ENCODE assay signal across 9 mouse cellular contexts in the genomic region with DNA sequence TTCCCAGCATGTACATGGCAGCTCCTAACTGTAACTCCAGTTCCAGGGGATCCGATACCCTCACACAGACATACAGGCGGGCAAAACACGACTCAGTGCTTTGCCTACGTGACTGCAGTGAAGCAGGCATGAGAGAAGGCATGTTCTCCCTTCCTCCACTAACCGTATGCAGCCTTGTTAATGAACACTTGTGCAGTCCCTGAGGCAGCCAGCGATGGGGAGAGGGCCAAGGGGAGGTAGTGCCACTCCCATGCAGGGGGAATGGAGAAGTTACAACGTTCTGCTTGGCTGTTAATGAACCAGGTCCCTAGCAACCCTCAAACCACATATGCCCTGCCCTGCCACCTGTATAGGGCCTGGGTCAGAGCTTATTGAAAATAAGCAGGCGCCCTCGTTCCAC. TPM values are rescaled to one million over a fixed set of nuclear protein-coding genes. Genes with fewer than 3 reads are reported as not detected.
A peak's percentile ranks its signal among the peaks of the same experiment; 100 is the strongest.
DNase-seq lines count a peak whose midpoint lies in the region; ATAC-seq and TF ChIP-seq lines count a peak whose summit lies in the region.
"Had no signal": no experiment of that assay in that cellular context is flagged by ENCODE, and none has a peak within 500 bp of the region (broad histone marks: within the 10 kb centered on the region; RNA-seq: fewer than 3 reads in every experiment).

No protein-coding gene starts in this region.

- H3K9me3 ChIP-seq in embryonic facial prominence, embryonic 11.5 days (replicated peaks; ENCODE audit: control insufficient read depth, low read length): no peaks in the 10 kb centered on the region
- H3K9me3 ChIP-seq in forebrain, postnatal 0 days (ENCODE audit: low read length): no peaks in the 10 kb centered on the region
- no peaks in the 10 kb centered on the region for H3K9me3 ChIP-seq in limb, embryonic 15.5 days
- H3K9me3 ChIP-seq: heart, embryonic 15.5 days had no signal

- H3K4me2 ChIP-seq in embryonic facial prominence, embryonic 11.5 days (ENCODE audit: low read depth, low read length): peak overlapping the region; percentile 22
- peak overlapping the region; percentile 36 for H3K4me2 ChIP-seq in forebrain, postnatal 0 days (ENCODE audit: low read depth)
- peak overlapping the region; percentile 43 for H3K4me2 ChIP-seq in limb, embryonic 15.5 days

- H3K4me1 ChIP-seq in embryonic facial prominence, embryonic 11.5 days (ENCODE audit: control insufficient read depth, insufficient read depth, low read length): no peaks in the 10 kb centered on the region
- peaks cover 40% of the 10 kb centered on the region for H3K4me1 ChIP-seq in forebrain, postnatal 0 days (ENCODE audit: insufficient read depth)
- peaks cover 45% of the 10 kb centered on the region for H3K4me1 ChIP-seq in limb, embryonic 15.5 days

- no peak for TF ChIP-seq CTCF in forebrain, postnatal 0 days (IDR thresholded peaks at IDR 0.05; ENCODE audit: low read depth)

- peak; percentile 4 for DNase-seq in kidney, adult 18-20 months
- DNase-seq in kidney, adult 8-10 months: no peak
- DNase-seq in embryonic facial prominence, embryonic 11.5 days (ENCODE audit: low spot score): no peak
- peak; percentile 39 for DNase-seq in forebrain, postnatal 0 days
- no peak for DNase-seq in layer of hippocampus, adult 11-12 months (ENCODE audit: low spot score)
- DNase-seq in natural killer cell, adult 2 months (ENCODE audit: low spot score in 2 of 2): no peak

- H3K36me3 ChIP-seq in embryonic facial prominence, embryonic 11.5 days (replicated peaks; ENCODE audit: control insufficient read depth, insufficient read depth, low read depth, low read length): no peaks in the 10 kb centered on the region
- no peaks in the 10 kb centered on the region for H3K36me3 ChIP-seq in forebrain, postnatal 0 days (ENCODE audit: insufficient read depth)
- no peaks in the 10 kb centered on the region for H3K36me3 ChIP-seq in limb, embryonic 15.5 days
- H3K36me3 ChIP-seq: heart, embryonic 15.5 days had no signal

- 33% methylated on average over 9 of the region's 9 CpGs for WGBS in embryonic facial prominence, embryonic 11.5 days
- 29% methylated on average over 9 of the region's 9 CpGs for WGBS in forebrain, postnatal 0 days
- 22% methylated on average over 9 of the region's 9 CpGs for WGBS in limb, embryonic 15.5 days

- H3K27ac ChIP-seq in embryonic facial prominence, embryonic 11.5 days (replicated peaks; ENCODE audit: low read depth, low read length): peak overlapping the region; percentile 8; the same call in 1 of the 2 replicates
- H3K27ac ChIP-seq in forebrain, postnatal 0 days (ENCODE audit: low read depth, low read length): peak overlapping the region; percentile 29; the same call in 1 of the 2 replicates
- peak overlapping the region; percentile 38 for H3K27ac ChIP-seq in limb, embryonic 15.5 days
- H3K27ac ChIP-seq: heart, embryonic 15.5 days had no signal

- ATAC-seq in embryonic facial prominence, embryonic 11.5 days (replicated peaks; ENCODE audit: insufficient number of reproducible peaks, low FRiP score, low TSS enrichment, low read depth): no peak
- no peak for ATAC-seq in forebrain, postnatal 0 days
- no peak for ATAC-seq in limb, embryonic 15.5 days (ENCODE audit: insufficient number of reproducible peaks, low FRiP score, low TSS enrichment, low read depth)
- no peak for ATAC-seq in inflammation-experienced regulatory T-cells, adult 6 months

- no peak overlapping the region for H3K4me3 ChIP-seq in embryonic facial prominence, embryonic 11.5 days (ENCODE audit: low read depth, low read length)
- peak overlapping the region; percentile 22; the same call in 1 of the 2 replicates for H3K4me3 ChIP-seq in forebrain, postnatal 0 days (ENCODE audit: low read depth, low read length)
- H3K4me3 ChIP-seq in limb, embryonic 15.5 days: peak overlapping the region; percentile 18
- H3K4me3 ChIP-seq: heart, embryonic 15.5 days had no signal

- H3K9ac ChIP-seq in embryonic facial prominence, embryonic 11.5 days (replicated peaks; ENCODE audit: low read length): no peak overlapping the region
- H3K9ac ChIP-seq in forebrain, postnatal 0 days: 0 out of 2 replicates have a peak overlapping the region, but pooled peaks have one; percentile 35
- H3K9ac ChIP-seq in limb, embryonic 15.5 days: no peak overlapping the region
- H3K9ac ChIP-seq: heart, embryonic 15.5 days had no signal

- H3K27me3 ChIP-seq in embryonic facial prominence, embryonic 11.5 days (ENCODE audit: control insufficient read depth, insufficient read depth, low read length): no peaks in the 10 kb centered on the region
- H3K27me3 ChIP-seq in forebrain, postnatal 0 days (ENCODE audit: insufficient read depth, low read length): no peaks in the 10 kb centered on the region
- no peaks in the 10 kb centered on the region for H3K27me3 ChIP-seq in limb, embryonic 15.5 days
- H3K27me3 ChIP-seq: heart, embryonic 15.5 days had no signal

RNA-seq across cellular contexts. Expression of a gene that starts 6.0 kb away (rescaled TPM):
- 0.31 TPM in 1 of 2 replicates, not detected in the other for polyA plus RNA-seq in embryonic facial prominence, embryonic 11.5 days (2014; fragmentation: Nextera tagmentation; extraction: Ambion mirVana)
- total RNA-seq in forebrain, postnatal 0 days (2014; rRNA removed): 1.9 TPM in 1 of 2 replicates, not detected in the other
- 0.18 and 0.21 TPM in 2 replicates for polyA plus RNA-seq in forebrain, postnatal 0 days (2015; fragmentation: Nextera tagmentation; extraction: Ambion mirVana)
- polyA plus RNA-seq in limb, embryonic 15.5 days (2015; fragmentation: Nextera tagmentation; extraction: Ambion mirVana): 0.67 and 1.2 TPM in 2 replicates
- polyA plus RNA-seq in inflammation-experienced regulatory T-cells, adult 6 months (2017; shearing (Covaris generic)): under 1 TPM in 1 of 3 experiments, not detected in 2; 0.34 TPM

RNA-seq across cellular contexts. Expression of a gene that starts 35.9 kb away (rescaled TPM):
- polyA plus RNA-seq in embryonic facial prominence, embryonic 11.5 days (2014; fragmentation: Nextera tagmentation; extraction: Ambion mirVana): 24.4 and 26.2 TPM in 2 replicates
- total RNA-seq in forebrain, postnatal 0 days (2014; rRNA removed): 7.6 and 8.2 TPM in 2 replicates
- polyA plus RNA-seq in forebrain, postnatal 0 days (2015; fragmentation: Nextera tagmentation; extraction: Ambion mirVana): 3.0 and 3.7 TPM in 2 replicates
- polyA plus RNA-seq in limb, embryonic 15.5 days (2015; fragmentation: Nextera tagmentation; extraction: Ambion mirVana): 12.6 and 13.7 TPM in 2 replicates
- 10 to 100 TPM in 1 of 3 experiments, 1 to 10 TPM in 2; 2.5 to 11.1 (median 3.4) TPM for polyA plus RNA-seq in inflammation-experienced regulatory T-cells, adult 6 months (2017; shearing (Covaris generic))

RNA-seq across cellular contexts. Expression of a gene that starts 35.9 kb away (rescaled TPM):
- polyA plus RNA-seq in embryonic facial prominence, embryonic 11.5 days (2014; fragmentation: Nextera tagmentation; extraction: Ambion mirVana): 12.4 and 15.5 TPM in 2 replicates
- total RNA-seq in forebrain, postnatal 0 days (2014; rRNA removed): 25.8 and 26.1 TPM in 2 replicates
- 43.1 and 47.3 TPM in 2 replicates for polyA plus RNA-seq in forebrain, postnatal 0 days (2015; fragmentation: Nextera tagmentation; extraction: Ambion mirVana)
- 7.8 and 9.9 TPM in 2 replicates for polyA plus RNA-seq in limb, embryonic 15.5 days (2015; fragmentation: Nextera tagmentation; extraction: Ambion mirVana)
- 1 to 10 TPM; 1.6 to 2.3 (median 1.7) TPM for polyA plus RNA-seq in inflammation-experienced regulatory T-cells, adult 6 months (2017; shearing (Covaris generic))

Comparison
In these comparisons a context has a peak if more than half of its experiments do, and no peak if none do; other contexts are left out.
1. DNase-seq: peak in kidney, adult 18-20 months (single experiment) and forebrain, postnatal 0 days (single experiment); none in kidney, adult 8-10 months (0 of 2), embryonic facial prominence, embryonic 11.5 days (single experiment), layer of hippocampus, adult 11-12 months (single experiment) and natural killer cell, adult 2 months (0 of 2).
2. Peak in every context shown above with its lines, with median percentiles within 50 percentile points of each other: H3K27ac ChIP-seq and H3K4me2 ChIP-seq.